Mouse (Mus musculus) heart, adult 2 months (tissue): ENCODE results near the gene Tpcn1. TPM values are rescaled to one million over a fixed set of nuclear protein-coding genes. Genes with fewer than 3 reads are reported as not detected.

Experiments
- DNase-seq, 2 experiments: peaks; one replicate each; pipeline ENCODE4 v3.0.0; 2021
- H3K27ac ChIP-seq: fragments of 200-600 bp; 2 replicates; pipeline ENCODE4 v1.8.1; 2022
- H3K27me3 ChIP-seq: fragments of 200-500 bp; 2 replicates; pipeline ENCODE4 v1.6.1; 2012; ENCODE audit warnings: mild to moderate bottlenecking, low read length, inconsistent platforms, mixed read lengths; ENCODE audit not compliant: control insufficient read depth, insufficient read depth
- H3K36me3 ChIP-seq: fragments of 200-500 bp; 2 replicates; pipeline ENCODE4 v1.6.1; 2012; ENCODE audit warnings: low read length, inconsistent platforms; ENCODE audit not compliant: control insufficient read depth, insufficient read depth
- H3K4me1 ChIP-seq: fragments of 200-500 bp; 2 replicates; pipeline ENCODE4 v1.6.1; 2011; ENCODE audit warnings: low read length; ENCODE audit not compliant: control insufficient read depth, insufficient read depth
- H3K4me3 ChIP-seq: fragments of 200-600 bp; 2 replicates; pipeline ENCODE4 v1.8.1; 2022
- H3K79me2 ChIP-seq: fragments of 200-500 bp; replicated peaks from 2 replicates; pipeline ENCODE4 v1.6.1; 2012; ENCODE audit warnings: mild to moderate bottlenecking, inconsistent platforms, low read length, moderate library complexity, mixed read lengths; ENCODE audit not compliant: control insufficient read depth, insufficient read depth
- H3K9ac ChIP-seq: fragments of 200-500 bp; 2 replicates; pipeline ENCODE4 v1.6.1; 2012; ENCODE audit warnings: low read depth, mild to moderate bottlenecking, control low read depth, inconsistent platforms, low read length, mixed read lengths
- CTCF ChIP-seq: fragments of 200-600 bp; IDR thresholded peaks from 2 replicates; pipeline ENCODE4 v1.8.1; 2022; ENCODE audit warnings: antibody characterized with exemption, mild to moderate bottlenecking, moderate library complexity
- EP300 ChIP-seq: fragments of 200-500 bp; IDR thresholded peaks from 2 replicates; pipeline ENCODE4 v1.6.1; 2011; ENCODE audit warnings: low read depth, low read length, control low read depth; ENCODE audit not compliant: insufficient read depth
- POLR2A ChIP-seq: fragments of 200-500 bp; IDR thresholded peaks from 2 replicates; pipeline ENCODE4 v1.6.1; 2011; ENCODE audit warnings: mild to moderate bottlenecking, low read depth, low read length, control low read depth; ENCODE audit not compliant: insufficient read depth
- WGBS: fragments of 180-500 bp; shearing (Covaris S2); methylation state at CpG from one replicate; pipeline ENCODE4 v1.1.7; 2018; 5-methylcytosine and 5-hydroxymethylcytosine counted together
- intact Hi-C: fragments of 180-260 bp; cut with DNase I; formaldehyde crosslinking; loops from one replicate; pipeline ENCODE4 v1.15.1; 2025
- polyA plus RNA-seq: library from polyadenylated mRNA; depleted of rRNA; stranded (reverse); fragments of >200 nt; gene quantifications from 2 replicates; pipeline ENCODE4 v1.2.3, GENCODE M21; 2012
- total RNA-seq, 2 experiments: library from RNA; stranded (reverse); gene quantifications; 2 replicates each; pipeline ENCODE4 v1.2.3; 2021

Tpcn1 gene
- total and polyA plus RNA-seq, 3 experiments = 30.7 to 53.7 (median 35.1) TPM

DNA sequence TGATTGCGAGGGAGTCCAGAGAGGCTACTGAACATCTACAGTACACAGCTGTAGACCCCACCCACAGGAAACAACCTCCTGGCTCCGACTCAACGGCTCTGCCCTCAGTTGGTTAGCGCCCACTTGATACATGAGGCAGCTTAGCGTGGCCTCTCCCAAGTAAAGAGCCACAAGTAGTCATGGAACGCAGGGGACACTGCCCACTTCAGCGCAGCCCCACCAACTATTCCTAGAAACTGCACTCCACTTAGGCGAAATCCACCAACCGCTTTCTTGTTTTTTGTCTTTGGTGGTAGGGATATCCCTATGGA, 902 bp downstream of the Tpcn1 start:
- TF ChIP-seq CTCF (no peak), EP300 (0 out of 2 replicates have a peak, but pooled peaks have one; percentile 19), POLR2A (0 out of 2 replicates have a peak, but pooled peaks have one; percentile 14)
- Histone ChIP-seq H3K4me3 (peak overlapping the region; percentile 83), H3K79me2 (no peaks in the 10 kb centered on the region), H3K27ac (peak overlapping the region; percentile 85), H3K9ac (peak overlapping the region; percentile 42; the same call in 1 of the 2 replicates), H3K27me3 (no peaks in the 10 kb centered on the region), H3K36me3 (no peaks in the 10 kb centered on the region), H3K4me1 (peaks cover 10% of the 10 kb centered on the region)
- intact Hi-C loops = no loop called here
- 12% methylated on average over 9 of the region's 9 CpGs for WGBS
- peak; percentile 66 to 70 for DNase-seq

DNA sequence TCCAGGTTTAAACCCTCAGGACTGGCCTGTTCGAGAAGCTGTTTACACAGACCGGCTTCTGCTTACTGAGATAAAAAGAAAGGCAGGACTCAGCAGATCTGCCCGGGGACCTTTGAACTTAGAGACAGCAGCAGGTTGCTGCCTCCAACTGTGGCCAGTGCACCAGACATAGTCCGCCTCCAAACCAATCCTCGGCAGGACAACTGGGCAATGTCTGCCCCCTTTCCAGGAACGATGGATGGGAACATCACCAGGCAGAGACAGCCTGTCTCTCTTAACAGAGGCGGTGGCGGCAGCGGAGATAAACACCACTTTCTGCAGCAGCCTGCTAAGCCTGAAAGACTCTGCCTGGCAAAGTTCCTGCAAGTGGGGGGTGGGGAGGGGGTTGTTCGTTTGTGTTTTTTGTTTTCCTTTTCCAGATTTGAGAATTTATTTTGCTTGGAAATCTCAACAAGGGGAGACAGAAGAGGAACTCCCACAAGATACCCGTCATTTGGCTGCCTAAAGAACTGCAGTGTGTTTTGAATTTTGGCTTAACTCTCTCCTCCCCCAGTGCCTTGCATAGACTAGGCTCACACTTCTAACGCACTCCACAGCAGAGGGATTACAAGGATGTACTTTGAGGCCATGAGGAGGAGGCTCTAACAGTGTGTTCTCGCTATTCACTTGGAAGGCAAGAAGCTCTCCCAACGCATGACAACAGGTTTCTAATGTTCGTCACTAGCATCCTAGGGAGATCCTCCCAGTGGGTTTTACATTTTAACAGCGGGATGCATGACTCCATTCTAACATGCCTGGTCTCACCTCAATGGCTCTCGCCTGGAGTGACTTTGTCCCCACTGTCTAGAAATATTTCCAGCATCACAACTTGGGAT, 1.5 kb downstream of the Tpcn1 start:
- peak overlapping the region; percentile 83 for H3K4me3 ChIP-seq
- peak; percentile 51 for DNase-seq
- H3K27me3 ChIP-seq = no peaks in the 10 kb centered on the region
- no peaks in the 10 kb centered on the region for H3K36me3 ChIP-seq
- H3K79me2 ChIP-seq = no peaks in the 10 kb centered on the region
- H3K9ac ChIP-seq = peak overlapping the region; percentile 37
- intact Hi-C loops = no loop called here
- WGBS = 17% methylated on average over 17 of the region's 17 CpGs
- peaks cover 13% of the 10 kb centered on the region for H3K4me1 ChIP-seq
- H3K27ac ChIP-seq = peak overlapping the region; percentile 85
- no peak for TF ChIP-seq POLR2A
- TF ChIP-seq EP300 = no peak
- TF ChIP-seq CTCF = no peak

DNA sequence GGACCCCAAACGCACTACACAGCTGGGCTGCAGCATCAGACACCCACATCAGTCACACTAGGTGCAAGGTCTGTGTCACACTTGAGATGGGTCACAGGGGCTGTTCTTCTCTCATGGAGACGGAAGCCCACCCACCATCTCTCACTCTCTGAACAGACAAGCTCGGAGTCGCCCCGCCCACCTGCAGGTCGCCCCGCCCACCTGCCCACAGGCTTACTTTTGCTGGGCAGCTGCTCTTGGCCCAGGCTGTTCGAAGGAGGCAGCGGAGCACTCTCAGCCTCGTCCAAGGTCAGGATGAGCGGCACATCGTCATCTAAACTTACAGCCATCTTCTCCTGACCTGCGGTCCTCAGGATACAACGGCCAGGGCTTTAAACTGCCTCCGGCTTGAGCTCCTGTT, 3.5 kb downstream of the Tpcn1 start:
- no peaks in the 10 kb centered on the region for H3K27me3 ChIP-seq
- DNase-seq = no peak
- H3K27ac ChIP-seq = no peak overlapping the region
- H3K36me3 ChIP-seq = no peaks in the 10 kb centered on the region
- peaks cover 16% of the 10 kb centered on the region for H3K4me1 ChIP-seq
- no peak overlapping the region for H3K4me3 ChIP-seq
- no peak for TF ChIP-seq EP300
- TF ChIP-seq POLR2A = no peak
- no peak for TF ChIP-seq CTCF
- WGBS = 76% methylated on average over 15 of the region's 15 CpGs
- intact Hi-C loops = no loop called here
- H3K79me2 ChIP-seq = no peaks in the 10 kb centered on the region
- H3K9ac ChIP-seq = no peak overlapping the region

DNA sequence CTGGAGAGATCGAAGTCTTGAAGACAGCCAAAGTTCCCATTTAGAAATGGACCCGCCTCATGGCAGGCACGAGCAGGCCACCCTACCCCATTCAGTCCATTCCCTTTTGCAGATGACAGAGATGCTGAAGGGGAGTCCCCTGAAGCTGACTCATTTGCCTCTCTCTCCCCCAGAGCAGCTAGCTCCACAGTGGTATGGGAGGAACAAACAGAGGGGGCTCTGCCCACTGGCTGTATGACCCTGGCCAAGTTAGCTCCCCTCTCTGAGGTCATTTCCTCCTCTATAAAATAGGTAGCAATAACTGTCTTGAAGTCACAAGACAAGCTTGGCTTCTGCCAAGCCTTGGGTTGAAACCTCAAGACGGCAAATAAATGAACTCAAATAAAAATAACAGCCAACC, 5.0 kb downstream of the Tpcn1 start:
- intact Hi-C loops = loop anchor here (2.0 kb wide), 1 partner anchor 17 kb away; no protein-coding TSS in a partner anchor
- Histone ChIP-seq H3K79me2 (no peaks in the 10 kb centered on the region), H3K27me3 (no peaks in the 10 kb centered on the region), H3K36me3 (no peaks in the 10 kb centered on the region), H3K4me3 (no peak overlapping the region), H3K9ac (no peak overlapping the region), H3K4me1 (peaks cover 21% of the 10 kb centered on the region), H3K27ac (no peak overlapping the region; the same call in 1 of the 2 replicates)
- WGBS = 64% methylated on average over 4 of the region's 4 CpGs
- TF ChIP-seq CTCF (no peak), EP300 (no peak), POLR2A (no peak)
- DNase-seq = no peak

DNA sequence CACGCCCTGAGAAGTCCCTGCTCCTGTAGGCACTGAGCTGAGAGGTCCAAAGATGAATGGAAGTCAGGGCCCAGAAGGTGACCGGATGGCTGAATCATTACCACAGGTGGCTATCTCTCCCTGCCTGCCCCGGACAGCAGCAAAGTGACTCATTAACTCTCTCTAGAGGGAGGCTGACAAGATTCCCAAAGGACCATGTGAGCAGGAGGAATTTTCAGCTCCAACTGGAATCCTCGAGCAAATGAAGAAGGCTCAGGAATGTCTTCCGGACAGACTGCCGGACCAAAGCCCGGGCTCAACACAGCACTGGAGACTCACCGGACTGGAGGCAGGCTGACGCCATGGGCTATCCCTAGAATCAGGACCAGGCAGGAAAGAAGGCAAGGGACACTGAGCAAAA, 6.5 kb downstream of the Tpcn1 start:
- Histone ChIP-seq H3K4me3 (no peak overlapping the region), H3K27me3 (no peaks in the 10 kb centered on the region), H3K79me2 (no peaks in the 10 kb centered on the region), H3K27ac (peak overlapping the region; percentile 73), H3K36me3 (no peaks in the 10 kb centered on the region), H3K4me1 (peaks cover 20% of the 10 kb centered on the region), H3K9ac (no peak overlapping the region)
- peak; percentile 22 to 45 for DNase-seq
- intact Hi-C loops = loop anchor here (2.0 kb wide), 1 partner anchor 15 kb away; no protein-coding TSS in a partner anchor
- TF ChIP-seq EP300 (0 out of 2 replicates have a peak, but pooled peaks have one; percentile 4), POLR2A (no peak)
- 43% methylated on average over 9 of the region's 9 CpGs for WGBS
